Mouse (Mus musculus) ES-Bruce4 (cell line): ENCODE data around the gene Chic2.

ENCODE experiments used
- CTCF ChIP-seq: IDR thresholded peaks from one replicate; pipeline ENCODE4 v1.8.1; 2011; ENCODE audit warnings: low read depth, low read length
- EP300 ChIP-seq: IDR thresholded peaks from 2 replicates; pipeline ENCODE4 v1.6.1; 2011; ENCODE audit warnings: low read depth, low read length; ENCODE audit not compliant: insufficient read depth
- POLR2A ChIP-seq: IDR thresholded peaks from one replicate; pipeline ENCODE4 v1.8.1; 2011; ENCODE audit warnings: low read length; ENCODE audit not compliant: insufficient read depth

DNA sequence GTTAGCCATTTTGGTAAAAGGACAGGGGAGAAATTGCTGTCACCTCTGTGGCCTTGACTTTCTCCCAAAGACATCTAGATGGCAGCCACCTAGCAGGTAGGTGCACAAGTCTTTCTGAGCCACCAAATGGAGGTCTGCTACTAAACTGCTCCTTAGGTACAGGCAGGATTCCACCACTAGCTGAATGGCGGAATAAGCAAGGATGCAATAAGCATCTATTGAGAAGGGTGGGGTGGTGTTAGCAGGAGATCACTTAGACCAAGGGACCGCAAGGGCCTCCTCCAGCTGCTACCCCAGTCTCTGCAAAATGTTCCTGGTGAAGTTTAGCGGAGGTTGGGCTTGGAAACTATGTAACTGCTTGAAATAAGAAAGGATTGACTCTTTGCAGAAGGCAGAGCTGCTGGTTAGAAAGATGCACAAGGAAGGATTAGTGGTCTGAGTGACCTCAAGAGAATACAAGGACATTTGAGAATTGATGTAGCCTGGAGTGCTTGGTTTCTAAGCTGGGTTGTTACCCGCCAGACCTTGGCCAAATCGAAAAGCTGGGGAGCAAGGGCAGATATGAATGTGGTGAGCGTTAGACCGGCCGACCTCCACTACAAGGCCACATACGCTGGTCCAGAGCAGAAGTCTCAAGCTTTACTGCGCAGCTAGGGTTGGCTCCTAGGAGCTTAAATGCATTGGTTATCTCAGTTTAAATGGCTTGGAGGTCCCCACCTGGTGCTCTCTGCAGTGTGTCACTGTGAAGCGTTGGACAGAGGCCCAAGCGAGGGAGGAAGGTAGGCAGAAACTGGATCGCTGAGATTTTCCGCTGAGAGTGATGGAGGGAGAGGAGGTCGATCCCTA lies 30.2 kb upstream of the Chic2 start:
- no peak for TF ChIP-seq CTCF
- TF ChIP-seq POLR2A, result no peak
- TF ChIP-seq EP300, result no peak
